Mouse (Mus musculus) kidney, adult 8-10 months (tissue): Measurements from ENCODE around the gene Gnl2.

Source experiments
- DNase-seq, 2 experiments: peaks; one replicate each; pipeline ENCODE4 v3.0.0; 2022

Gene Gnl2

DNA sequence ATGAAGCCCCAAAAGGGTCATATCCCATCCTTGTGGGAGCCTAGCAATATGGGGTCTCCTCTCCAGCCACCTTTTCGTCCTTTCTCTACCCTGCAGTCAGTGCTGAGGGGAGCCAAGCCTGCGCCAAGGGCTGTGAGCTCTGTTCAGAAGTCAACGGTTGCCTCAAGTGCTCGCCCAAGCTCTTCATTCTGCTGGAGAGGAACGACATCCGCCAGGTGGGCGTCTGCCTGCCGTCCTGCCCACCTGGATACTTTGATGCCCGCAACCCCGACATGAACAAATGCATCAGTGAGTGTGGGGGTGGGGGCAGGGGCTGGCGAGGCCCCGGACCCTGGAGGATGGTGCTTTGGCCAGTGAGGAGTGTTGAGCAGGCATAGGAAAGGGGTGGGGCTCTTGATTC lies 11.5 kb upstream of the Gnl2 start:
- DNase-seq: no peak

DNA sequence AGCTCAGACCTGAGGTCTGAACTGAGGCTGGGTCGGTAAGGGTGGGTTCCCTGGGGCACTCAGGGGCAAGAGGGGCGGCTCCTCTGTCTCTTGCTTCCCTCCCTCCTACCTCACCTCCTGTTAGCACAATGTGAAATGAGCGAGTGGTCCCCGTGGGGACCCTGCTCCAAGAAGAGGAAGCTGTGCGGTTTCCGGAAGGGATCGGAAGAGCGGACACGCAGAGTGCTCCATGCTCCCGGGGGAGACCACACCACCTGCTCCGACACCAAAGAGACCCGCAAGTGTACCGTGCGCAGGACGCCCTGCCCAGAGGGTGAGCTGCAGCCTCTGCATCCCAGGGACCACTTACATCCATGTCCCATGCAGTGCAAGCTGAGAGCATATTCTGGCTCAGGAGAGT lies 8.9 kb upstream of the Gnl2 start:
- DNase-seq: no peak

DNA sequence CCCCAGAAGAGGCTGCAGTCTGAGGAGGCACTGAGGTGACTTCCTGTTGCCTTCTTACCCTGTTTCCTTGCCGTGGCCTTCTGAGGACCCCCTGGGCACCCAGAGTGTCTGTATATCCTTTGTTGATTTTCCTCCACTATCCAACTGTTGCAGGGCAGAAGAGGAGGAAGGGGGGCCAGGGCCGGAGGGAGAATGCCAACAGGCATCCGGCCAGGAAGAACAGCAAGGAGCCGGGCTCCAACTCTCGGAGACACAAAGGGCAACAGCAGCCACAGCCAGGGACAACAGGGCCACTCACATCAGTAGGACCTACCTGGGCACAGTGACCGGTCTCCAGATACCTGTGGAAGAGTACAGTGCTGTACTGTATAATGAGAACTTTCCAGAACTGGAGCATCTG lies 8.2 kb upstream of the Gnl2 start:
- DNase-seq: no peak

DNA sequence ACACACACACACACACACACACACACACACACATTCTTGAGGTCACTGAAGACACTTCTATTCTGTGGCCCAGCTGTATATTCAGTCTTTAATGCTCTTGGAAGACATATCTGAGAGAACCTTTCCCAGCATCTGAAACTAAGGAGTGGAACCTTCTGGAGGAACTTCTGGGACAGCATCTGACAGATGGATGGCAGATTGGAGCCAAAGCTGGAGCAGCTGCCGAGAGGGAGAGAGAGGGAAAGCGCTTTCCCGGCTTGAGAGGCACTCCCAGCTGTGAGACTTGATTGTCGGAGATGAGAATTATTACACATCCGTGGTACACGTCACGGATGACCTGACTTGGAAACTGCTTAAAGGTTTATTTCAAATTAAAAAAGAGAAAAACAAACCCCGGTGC lies 7.7 kb upstream of the Gnl2 start:
- DNase-seq: no peak

DNA sequence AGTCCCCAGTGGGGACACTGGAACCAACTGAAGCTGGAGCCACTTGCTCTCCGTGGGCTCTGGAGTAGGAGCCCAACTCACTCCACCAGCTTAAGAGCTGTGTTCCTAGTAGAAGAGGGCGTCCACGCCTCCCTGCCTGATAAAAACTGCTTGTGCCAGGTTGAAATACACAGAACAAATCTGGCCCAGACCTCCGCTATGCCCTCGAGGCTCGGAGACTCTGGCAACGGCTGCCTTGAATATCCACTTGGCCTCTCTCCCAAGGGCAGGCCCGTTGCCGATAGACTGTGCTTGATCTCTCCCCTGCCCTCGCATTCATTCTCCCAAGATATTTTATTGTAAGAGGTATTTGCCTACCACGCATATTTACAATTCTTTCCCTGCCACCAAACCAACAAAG lies 1.0 kb downstream of the Gnl2 start:
- no peak for DNase-seq

DNA sequence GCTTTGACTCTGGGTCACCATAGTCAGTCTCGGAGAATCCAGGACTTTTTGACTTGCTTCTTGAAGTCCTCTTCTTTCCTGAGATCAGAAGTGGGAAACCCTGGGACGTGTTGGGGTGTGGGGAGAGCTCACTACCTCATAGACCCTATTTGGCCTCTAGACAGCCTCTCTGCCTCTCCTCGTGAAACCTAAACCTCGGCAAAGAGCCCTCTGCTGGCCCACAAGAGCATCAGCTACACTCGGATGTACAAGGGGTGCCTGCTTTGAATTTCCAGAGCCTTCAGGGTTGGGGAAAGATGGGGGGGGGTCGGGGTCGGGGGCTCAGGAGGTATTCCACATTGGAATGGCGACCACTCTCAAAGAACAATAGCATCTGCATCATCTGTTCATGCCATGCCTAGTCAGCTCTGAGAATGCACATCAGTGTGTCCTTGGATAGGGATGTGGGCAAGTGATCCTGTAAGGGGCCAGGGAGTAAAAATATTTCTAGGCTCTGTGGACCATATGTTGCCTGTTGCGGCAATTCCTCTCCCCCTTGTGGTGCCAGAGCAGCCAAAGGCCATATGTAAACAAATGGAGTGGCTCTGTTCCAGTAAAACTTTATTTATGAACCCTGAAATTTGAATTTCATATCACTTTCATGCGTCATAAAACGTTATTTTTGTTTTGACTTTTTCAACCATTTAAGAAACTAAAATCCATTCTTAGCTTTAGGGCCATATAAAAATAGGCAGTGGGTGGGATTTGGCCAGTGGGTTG lies 4.6 kb downstream of the Gnl2 start:
- DNase-seq: no peak

DNA sequence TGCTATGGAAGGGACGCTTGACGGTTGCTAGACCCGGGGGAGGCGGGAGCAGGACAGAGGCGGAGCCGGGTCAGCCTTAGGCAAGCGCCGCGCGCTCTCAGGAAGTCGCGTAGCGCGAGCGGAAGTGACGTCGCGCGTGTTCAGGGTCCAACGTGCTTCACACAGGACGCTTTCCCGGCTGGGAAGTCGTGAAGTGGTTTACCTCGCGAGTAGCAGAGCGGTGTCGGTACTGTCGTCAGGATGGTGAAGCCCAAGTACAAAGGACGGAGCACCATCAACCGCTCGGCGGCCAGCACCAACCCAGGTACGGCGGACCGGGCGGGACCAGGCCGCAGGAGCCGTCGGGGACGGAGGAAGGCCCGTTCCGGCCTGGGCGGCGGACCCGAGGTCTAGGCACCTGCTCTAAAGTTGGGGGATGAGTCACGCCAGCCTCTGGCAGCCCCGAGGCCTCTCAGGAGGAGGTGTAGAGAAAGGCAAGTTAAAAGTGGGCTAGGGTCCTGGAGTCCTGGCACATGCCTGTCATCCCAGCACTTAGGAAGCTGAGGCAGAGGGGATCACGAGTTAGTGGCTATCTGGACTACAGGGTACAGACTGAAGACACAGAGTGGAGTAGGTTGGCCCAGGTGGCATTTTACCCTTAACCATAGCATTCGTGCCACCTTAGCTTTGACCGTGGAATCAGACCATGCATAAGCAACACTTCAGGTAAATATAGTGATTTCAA lies 13.7 kb downstream of the Gnl2 start:
- peak; percentile 93 to 96 for DNase-seq

DNA sequence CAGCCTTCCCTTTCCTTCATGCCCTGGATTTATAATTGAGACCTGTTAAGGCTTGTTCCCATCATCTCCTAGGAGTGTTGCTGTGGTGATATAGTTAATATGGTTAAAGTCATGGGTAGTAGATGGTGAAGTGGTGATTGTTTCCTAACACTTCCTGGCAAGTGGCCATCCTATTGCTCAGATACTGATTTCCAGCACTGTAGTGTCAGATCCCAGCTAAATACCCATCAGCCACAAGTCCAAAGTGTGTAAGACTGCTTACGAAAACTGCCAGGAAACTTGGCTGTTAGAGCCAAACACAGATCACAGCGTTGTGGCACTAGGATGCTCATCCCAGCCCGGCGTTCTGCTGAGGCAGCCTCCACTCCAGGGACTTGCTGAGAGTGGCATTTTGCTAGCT lies 18.0 kb downstream of the Gnl2 start:
- no peak for DNase-seq

DNA sequence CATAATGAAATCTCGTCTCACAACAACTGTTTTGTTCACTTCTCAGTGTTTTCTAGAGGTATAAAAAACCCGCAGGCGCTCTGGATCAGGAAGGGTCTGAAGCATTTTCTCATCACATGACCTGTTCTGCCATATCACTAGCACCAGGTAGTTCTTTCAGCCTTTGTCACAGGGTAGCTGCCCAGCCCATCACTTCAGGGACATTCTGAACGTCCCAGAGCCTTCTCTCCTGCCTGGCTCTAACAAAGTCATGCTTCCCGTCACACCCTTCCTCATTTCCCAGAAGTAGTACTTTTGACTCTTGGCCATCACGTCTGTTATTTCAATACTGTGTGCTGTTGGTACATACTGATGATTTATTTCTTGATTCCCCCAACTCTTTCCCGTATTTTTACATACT lies 28.1 kb downstream of the Gnl2 start:
- no peak for DNase-seq

DNA sequence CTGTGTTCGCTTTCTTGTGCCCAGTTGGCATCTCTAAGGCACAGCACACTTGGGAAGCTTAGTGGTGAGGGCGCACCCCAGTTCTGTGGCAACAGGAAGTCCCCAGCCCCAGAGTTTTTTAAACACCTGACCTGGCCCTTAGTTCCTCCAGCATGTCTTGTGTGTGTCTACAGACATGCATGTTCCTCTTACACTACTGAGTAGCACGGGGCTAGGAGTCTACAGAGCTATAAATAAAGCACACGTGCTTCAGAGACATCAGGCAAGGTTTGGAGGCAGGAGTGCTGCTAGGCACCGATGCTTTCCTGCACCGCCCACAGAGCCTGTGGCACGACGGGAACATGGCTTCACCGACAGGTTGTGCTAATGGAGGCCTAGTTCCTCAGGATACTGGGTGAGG lies 39.0 kb downstream of the Gnl2 start:
- DNase-seq: no peak

DNA sequence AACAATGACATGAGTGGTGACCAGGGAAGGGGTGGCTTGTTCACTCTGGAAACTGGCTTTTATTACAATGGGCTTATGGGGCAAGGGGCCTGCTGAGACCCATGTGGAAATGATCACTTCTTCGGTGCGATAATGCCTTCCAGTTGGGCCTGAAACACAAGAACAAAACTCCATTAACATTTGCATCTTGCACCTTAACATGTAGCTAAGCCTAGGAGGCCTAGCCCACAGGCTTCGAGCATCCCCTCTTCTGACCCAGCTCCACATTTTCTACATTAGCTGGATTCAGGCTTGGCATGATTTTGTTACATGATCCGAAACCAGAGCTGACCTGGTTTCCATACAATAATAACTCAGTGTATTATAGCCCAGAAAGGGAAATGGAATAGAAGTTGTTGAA lies 40.1 kb downstream of the Gnl2 start:
- no peak for DNase-seq

DNA sequence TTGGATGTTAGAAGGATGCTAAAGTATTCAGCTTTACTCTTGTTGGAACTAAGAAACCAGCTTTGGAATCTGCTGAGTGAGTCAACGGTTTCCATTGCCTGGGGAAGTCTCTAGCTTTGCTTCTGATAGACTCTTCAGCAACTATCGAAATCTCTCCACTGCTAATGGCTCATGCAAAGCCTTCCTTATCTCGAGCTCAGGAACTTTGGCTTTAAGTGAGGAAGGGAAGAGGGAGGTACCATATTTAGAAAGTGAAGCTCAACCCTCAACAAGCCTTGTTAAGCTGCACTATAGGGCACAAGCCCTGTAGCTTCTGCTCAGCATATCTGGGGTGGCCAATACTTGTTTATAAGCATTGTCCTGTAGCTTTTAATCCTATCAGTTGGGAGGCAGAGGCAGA lies 40.9 kb downstream of the Gnl2 start:
- no peak for DNase-seq

DNA sequence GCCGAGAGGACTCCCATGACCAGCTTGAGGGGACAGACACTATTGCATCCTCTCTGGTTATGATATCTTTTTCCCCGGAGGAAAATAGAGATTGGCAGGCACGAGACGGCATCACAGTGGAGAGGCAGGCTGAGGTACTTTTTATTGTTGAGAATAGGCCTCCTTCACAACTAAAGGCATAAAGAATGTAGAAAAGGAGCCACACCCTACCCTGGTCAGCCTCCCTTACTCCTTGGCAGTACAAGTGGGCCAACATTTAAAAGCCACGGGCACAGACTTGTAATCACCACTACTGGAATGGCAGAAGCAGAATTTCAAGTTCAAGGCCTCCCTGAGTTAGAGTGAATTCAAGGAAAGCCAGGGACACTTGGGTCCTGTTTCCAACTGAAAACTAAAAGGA lies 41.6 kb downstream of the Gnl2 start:
- no peak for DNase-seq

DNA sequence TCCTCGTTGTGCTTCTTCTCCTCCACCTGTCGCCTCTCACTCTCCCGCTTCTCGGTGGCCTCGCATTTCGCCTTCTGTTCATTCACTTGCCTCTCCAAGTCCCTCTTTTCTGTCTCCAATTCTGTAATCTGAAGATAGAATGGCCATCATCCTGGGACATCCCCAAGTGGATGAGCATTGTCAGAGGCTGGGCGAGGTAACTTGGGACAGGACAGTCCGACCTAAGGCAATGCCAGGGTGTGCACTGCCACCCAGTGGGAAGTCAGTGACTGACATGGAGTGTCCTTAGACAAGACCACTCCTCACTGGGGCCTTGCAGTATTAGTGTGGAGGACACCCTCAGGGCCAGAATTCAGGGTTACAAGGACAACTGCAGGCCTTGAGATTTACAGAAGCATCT lies 42.6 kb downstream of the Gnl2 start:
- peak in 1 of 2 experiments; percentile 61 for DNase-seq

DNA sequence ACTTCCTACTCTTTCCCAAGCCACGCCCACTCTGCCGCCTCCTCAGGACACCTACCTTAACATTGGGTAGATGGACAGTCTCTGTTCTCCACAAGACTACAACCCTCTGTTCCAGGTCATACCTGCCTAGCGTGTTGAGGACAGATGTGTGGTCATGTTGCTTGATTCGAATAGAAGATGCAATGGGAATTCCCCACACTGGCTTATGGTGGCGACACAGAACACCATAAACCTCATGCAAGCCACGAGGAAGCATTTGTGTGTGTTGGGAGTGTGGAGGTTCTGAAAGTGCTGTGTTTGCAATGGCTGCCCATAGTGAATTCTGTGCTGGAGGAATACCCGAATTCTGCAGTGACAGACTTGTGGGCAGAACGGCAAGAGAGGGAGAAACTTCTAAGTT lies 47.4 kb downstream of the Gnl2 start:
- no peak for DNase-seq

DNA sequence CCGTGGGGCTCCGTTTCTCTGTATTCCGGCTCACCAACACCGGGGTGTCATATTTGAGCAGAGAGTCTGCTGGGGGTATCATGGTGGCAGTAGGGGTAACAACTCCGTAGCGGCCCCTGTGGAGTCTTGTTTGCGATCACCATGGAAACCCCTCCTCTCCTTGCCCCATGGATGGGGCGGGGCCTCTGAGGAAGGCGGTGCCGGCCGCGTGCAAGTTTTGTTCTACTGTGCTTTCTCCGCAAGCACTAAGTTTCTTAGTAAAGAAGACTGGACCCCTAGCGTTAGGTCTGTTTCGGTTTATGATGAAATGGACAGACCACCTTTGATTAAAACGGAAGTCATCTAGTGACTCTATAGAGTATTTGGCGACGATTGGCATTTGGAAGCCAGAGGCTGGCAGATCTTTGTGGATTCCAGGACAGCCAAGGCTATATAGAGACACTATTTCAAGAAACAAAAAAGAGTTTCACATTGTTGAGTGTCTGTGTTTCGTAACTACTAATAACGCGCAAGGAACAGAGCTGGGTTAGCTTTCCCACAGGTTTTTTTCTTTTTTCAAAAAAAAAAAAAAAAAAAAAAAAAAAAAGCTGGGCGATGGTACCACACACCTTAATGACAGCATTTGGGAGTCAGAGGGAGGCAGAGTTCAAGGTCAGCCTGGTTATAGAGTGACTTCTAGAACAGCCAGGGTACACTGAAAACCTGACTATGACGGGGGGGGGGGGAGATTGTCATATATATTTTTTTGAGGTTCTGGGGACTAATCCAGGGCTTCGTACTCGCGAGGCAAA lies 49.3 kb downstream of the Gnl2 start, which contains the start of gene Dnali1:
TSS of gene Dnali1 (minus strand) at position 187 of the 791 bp plus-strand sequence.
- peak; percentile 61 to 67 for DNase-seq

DNA sequence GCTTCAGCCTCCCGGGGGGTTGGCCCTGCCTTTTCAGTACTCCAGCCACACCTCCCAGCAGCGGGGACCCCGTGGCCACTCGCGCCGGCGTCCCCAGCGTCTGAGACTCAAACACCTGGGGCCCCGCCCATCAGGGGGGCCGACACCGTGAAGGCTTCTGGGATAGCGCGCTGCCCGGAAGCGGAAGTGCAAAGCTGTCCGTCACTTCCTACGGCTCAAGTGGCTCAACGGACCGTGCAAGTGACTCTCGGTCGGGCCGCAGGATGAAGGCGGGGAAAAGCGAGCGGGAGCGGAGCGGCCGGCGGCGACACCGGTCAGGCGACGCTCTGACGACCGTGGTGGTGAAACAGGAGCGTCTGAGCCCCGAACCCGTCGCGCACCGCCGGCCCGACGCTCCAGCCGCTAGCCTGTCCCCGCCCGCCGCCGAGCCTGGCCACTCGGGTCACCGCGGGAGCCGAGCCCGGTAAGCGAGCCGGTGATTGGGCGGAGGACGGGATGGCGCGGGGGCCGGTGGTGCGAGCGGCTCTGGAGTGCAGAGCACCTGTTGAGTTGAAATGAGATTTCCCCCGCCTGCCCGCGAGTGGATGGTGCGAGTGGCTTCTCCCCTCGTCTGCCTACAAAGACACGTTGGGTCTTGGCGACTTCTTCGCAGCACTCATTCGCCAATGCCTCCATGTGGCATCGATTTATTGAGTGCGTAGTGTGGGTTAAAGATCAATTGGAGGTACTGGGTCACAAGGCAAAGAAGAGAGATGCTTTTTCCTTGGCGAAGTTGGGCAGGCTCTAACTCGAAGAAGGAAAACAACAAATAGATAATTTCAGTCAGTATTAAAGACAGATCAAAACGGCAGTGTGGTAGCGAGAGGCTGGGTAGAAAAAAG lies 50.3 kb downstream of the Gnl2 start, which contains the start of gene Snip1:
TSS of gene Snip1 (plus strand) at position 183 of the 881 bp plus-strand sequence.
- DNase-seq: peak; percentile 94 to 96

DNA sequence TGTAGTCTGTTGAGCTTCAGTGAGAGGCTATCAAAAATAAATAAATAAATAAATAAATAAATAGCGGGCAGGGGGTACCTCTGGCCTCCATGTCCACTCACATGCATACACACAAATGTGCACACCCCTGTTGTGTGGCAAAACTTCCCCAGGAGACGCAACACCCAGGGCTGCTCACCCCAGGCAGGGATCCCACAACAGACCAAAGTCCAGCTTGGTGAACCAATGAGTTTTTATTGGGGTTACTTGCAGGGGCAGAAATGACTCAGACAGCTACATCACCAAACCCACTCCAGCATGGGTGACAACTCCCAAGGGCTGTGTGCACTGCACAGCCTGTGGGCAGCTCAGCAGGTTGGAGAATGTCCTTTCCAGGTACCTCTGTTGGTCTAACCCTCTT lies 61.3 kb downstream of the Gnl2 start:
- no peak for DNase-seq

DNA sequence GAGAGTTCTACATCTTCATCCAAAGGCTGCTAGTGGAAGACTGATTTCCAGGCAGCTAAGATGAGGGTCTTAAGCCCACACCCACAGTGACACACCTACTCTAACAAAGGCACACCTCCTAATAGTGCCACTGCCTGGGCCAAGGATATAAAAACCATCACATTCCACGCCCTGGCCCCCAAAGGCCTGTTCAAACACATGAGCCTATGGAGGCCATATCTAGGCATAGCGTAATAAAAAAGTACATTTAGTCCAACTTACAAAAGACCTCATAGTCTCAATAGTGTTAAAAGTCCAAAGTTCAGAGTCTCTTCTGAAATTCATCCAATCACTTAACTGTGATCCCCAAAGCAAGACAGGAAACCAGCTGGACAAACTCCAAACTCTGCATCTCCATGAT lies 62.3 kb downstream of the Gnl2 start:
- no peak for DNase-seq

DNA sequence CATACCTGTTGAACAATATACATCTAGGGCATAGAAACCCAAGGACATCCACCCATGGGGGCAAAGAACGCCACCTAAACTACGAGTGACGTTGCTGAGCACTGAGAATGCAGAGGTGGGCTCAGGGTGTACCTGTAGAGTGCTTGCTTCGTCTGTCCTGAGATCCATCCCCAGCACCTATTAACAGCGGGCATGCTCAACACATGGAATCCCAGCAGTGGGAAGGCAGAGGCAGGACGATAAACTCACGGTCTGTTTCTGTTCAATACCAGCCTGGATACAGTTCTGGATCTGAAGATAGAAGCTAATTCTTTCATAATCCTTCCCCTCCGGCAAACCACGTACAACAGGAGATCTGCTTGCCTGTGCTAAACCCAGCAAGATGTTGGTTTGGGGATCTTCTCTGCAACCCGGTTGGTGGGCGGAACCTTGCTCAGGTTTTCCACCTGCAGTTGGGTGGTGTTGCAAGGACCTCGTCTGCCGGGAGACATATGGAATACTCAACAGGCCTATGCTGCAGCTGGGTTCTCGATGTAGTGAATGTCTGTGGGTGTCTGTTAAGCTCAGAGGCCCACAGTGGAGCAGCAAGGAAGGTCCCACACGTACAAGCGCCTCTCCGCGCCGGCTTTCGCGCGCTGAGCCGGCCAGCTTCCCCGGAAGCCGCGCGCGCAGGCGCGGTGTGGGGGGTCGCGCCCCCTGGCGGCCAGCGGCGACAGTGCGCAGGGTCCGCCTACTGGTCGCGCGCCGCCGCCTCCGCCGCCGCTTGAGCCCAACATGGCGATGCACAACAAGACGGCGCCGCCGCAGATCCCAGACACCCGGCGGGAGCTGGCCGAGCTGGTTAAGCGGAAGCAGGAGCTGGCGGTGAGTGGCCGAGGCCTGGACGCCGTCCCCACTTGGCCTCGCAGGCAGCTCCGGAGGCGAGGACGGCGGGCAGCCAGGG lies 68.3 kb downstream of the Gnl2 start, which contains the start of gene Meaf6:
TSS of gene Meaf6 (plus strand) at position 732 of the 943 bp plus-strand sequence.
- peak; percentile 83 to 89 for DNase-seq

DNA sequence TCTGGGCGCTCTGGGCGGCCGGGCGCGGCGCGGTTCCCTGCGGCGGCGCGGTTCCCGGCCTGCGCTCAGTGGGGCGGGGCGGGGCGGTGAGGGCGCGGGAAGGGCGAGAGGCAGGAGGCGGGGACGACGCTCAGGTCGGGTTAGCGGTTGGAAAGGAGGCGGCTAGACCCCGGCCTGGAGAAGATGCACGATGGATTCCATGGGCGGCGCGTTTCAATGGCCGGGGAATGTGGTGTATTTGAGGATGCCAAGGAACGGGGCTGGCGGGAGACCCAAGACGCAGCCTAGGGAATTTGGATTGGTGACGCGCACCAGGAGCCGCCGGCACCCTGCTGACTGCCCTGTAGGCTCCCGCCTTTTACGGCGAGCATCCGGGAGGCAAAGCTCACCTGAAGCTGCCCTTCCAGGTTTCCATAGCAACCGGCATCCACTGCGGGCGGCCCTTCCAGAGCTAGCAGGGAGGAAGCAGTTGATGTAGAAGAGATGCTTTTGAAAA lies 69.0 kb downstream of the Gnl2 start:
- peak; percentile 51 to 74 for DNase-seq
